Mouse (Mus musculus): ENCODE measurements at regions not wholly inside any gene's neighbourhood (a gene's known extent, or its start where the extent isn't known, plus 50 kb on each side); places are given as distances from the start of the nearest gene placed in this dataset.

- Histone ChIP-seq H3K4me2 (ENCODE audit: insufficient read depth, low read depth, poor library complexity, severe bottlenecking) (no peak overlapping the region), H3K27ac (ENCODE audit: insufficient read depth, low read depth) (no peak overlapping the region), H3K36me3 (replicated peaks in 1 of 2; ENCODE audit: control insufficient read depth in 1 of 2, insufficient read depth in 1 of 2, low read length in 1 of 2) (no peaks in the 10 kb centered on the region), H3K4me3 (replicated peaks in 1 of 3; ENCODE audit: low read depth in 2 of 3, low read length in 2 of 3, poor library complexity in 1 of 3) (no peak overlapping the region), H3K27me3 (replicated peaks) (no peaks in the 10 kb centered on the region), H3K79me2 (replicated peaks; ENCODE audit: control insufficient read depth, extremely low read depth, insufficient read depth, poor library complexity, severe bottlenecking) (no peaks in the 10 kb centered on the region), H3K9me3 (replicated peaks; ENCODE audit: low read length) (no peaks in the 10 kb centered on the region), H3K4me1 (ENCODE audit: control insufficient read depth in 1 of 2, insufficient read depth in 2 of 2) (peaks cover 5 to 16% of the 10 kb centered on the region in 2 experiments; a peak in 3 of 4 replicates), H3K9ac (ENCODE audit: insufficient read depth, low read depth) (no peak overlapping the region)
- TF ChIP-seq RAD21 (IDR thresholded peaks at IDR 0.05; ENCODE audit: low read depth, low read length) = peak; percentile 78
- 0 out of 2 replicates have a peak, but pooled peaks have one; percentile 15 for TF ChIP-seq TBP (conservative IDR thresholded peaks at IDR 0.05; ENCODE audit: low read depth, low read length)
- peak; percentile 93 for TF ChIP-seq SMC3 (IDR thresholded peaks at IDR 0.05; ENCODE audit: low read depth, low read length)
- no peak for TF ChIP-seq KAT2A (IDR thresholded peaks at IDR 0.05; ENCODE audit: insufficient replicate concordance, low read length)
- TF ChIP-seq CTCF (conservative IDR thresholded peaks at IDR 0.05 in 1 of 2, IDR thresholded peaks at IDR 0.05 in 1 of 2; ENCODE audit: low read depth in 2 of 2, low read length in 2 of 2) = peak; percentile 14 to 77; a peak in 2 of 4 replicates
- TF ChIP-seq ZC3H11A (IDR thresholded peaks at IDR 0.05; ENCODE audit: low read depth, low read length) = peak; percentile 57
- in situ Hi-C loops (cut with MboI; ENCODE audit: low pct_ligation_motif_present, low pct_unique_long_range_greater_than_20kb, low sequenced_read_pairs) (no loop called here), dilution Hi-C loops (cut with MboI; ENCODE audit: extremely low pct_ligation_motif_present, extremely low pct_unique_long_range_greater_than_20kb, low sequenced_read_pairs) (no loop called here)
- DNase-seq (ENCODE audit: extremely low read depth) = peak; percentile 55
Measured at GRCm38 (mm10) chr2:33957754-33958153, 70.0 kb upstream of the Mvb12b start.

GRCm38 (mm10) chr2:33944301-33944700, 56.6 kb upstream of the Mvb12b start:
- H3K4me3 ChIP-seq (replicated peaks in 1 of 3; ENCODE audit: low read depth in 2 of 3, low read length in 2 of 3, poor library complexity in 1 of 3) = no peak overlapping the region
- peak; percentile 52 for DNase-seq (ENCODE audit: extremely low read depth)

GRCm38 (mm10) chr2:33942085-33942484, 54.3 kb upstream of the Mvb12b start:
- peaks cover 5% of the 10 kb centered on the region for H3K9me3 ChIP-seq (replicated peaks; ENCODE audit: low read length)
- no peaks in the 10 kb centered on the region for H3K36me3 ChIP-seq (replicated peaks in 1 of 2; ENCODE audit: control insufficient read depth in 1 of 2, insufficient read depth in 1 of 2, low read length in 1 of 2)
- peaks cover 12 to 37% of the 10 kb centered on the region in 2 experiments for H3K4me1 ChIP-seq (ENCODE audit: control insufficient read depth in 1 of 2, insufficient read depth in 2 of 2)
- no peak overlapping the region for H3K4me2 ChIP-seq (ENCODE audit: insufficient read depth, low read depth, poor library complexity, severe bottlenecking)
- H3K27me3 ChIP-seq (replicated peaks) = peaks cover 2% of the 10 kb centered on the region
- H3K4me3 ChIP-seq (replicated peaks in 1 of 3; ENCODE audit: low read depth in 2 of 3, low read length in 2 of 3, poor library complexity in 1 of 3) = no peak overlapping the region
- in situ Hi-C loops (cut with MboI; ENCODE audit: low pct_ligation_motif_present, low pct_unique_long_range_greater_than_20kb, low sequenced_read_pairs) = no loop called here
- no peak for DNase-seq (ENCODE audit: extremely low read depth)
- dilution Hi-C loops (cut with MboI; ENCODE audit: extremely low pct_ligation_motif_present, extremely low pct_unique_long_range_greater_than_20kb, low sequenced_read_pairs) = no loop called here
- H3K27ac ChIP-seq (ENCODE audit: insufficient read depth, low read depth) = no peak overlapping the region
- H3K9ac ChIP-seq (ENCODE audit: insufficient read depth, low read depth) = no peak overlapping the region
- no peaks in the 10 kb centered on the region for H3K79me2 ChIP-seq (replicated peaks; ENCODE audit: control insufficient read depth, extremely low read depth, insufficient read depth, poor library complexity, severe bottlenecking)
- TF ChIP-seq CTCF (conservative IDR thresholded peaks at IDR 0.05 in 1 of 2, IDR thresholded peaks at IDR 0.05 in 1 of 2; ENCODE audit: low read depth in 2 of 2, low read length in 2 of 2) = no peak
- no peak for TF ChIP-seq RCOR1 (conservative IDR thresholded peaks at IDR 0.05; ENCODE audit: low read depth, low read length)
- TF ChIP-seq POLR2AphosphoS2 (IDR thresholded peaks at IDR 0.05; ENCODE audit: low read depth, low read length) = no peak
- no peak for TF ChIP-seq KAT2A (IDR thresholded peaks at IDR 0.05; ENCODE audit: insufficient replicate concordance, low read length)
- TF ChIP-seq NELFE (IDR thresholded peaks at IDR 0.05; ENCODE audit: low read depth, low read length) = no peak
- no peak for TF ChIP-seq ZNF384 (IDR thresholded peaks at IDR 0.05; ENCODE audit: low read depth, low read length)
- no peak for TF ChIP-seq ETS1 (conservative IDR thresholded peaks at IDR 0.05; ENCODE audit: low read depth, low read length)
- no peak for TF ChIP-seq RAD21 (IDR thresholded peaks at IDR 0.05; ENCODE audit: low read depth, low read length)
- no peak for TF ChIP-seq MAFK (IDR thresholded peaks at IDR 0.05; ENCODE audit: insufficient replicate concordance, low read length)
- no peak for TF ChIP-seq PAX5 (IDR thresholded peaks at IDR 0.05; ENCODE audit: low read length)
- TF ChIP-seq SMC3 (IDR thresholded peaks at IDR 0.05; ENCODE audit: low read depth, low read length) = no peak
- no peak for TF ChIP-seq MYC (IDR thresholded peaks at IDR 0.05; ENCODE audit: low read depth, low read length)
- TF ChIP-seq MAZ (IDR thresholded peaks at IDR 0.05; ENCODE audit: low read depth, low read length) = no peak

More at GRCm38 (mm10) chr2:33944301-33944700, 56.6 kb upstream of the Mvb12b start:
- Histone ChIP-seq H3K27ac (ENCODE audit: insufficient read depth, low read depth) (no peak overlapping the region), H3K27me3 (replicated peaks) (peaks cover 2% of the 10 kb centered on the region), H3K4me2 (ENCODE audit: insufficient read depth, low read depth, poor library complexity, severe bottlenecking) (no peak overlapping the region; the same call in 1 of the 2 replicates), H3K9ac (ENCODE audit: insufficient read depth, low read depth) (no peak overlapping the region), H3K9me3 (replicated peaks; ENCODE audit: low read length) (no peaks in the 10 kb centered on the region), H3K36me3 (replicated peaks in 1 of 2; ENCODE audit: control insufficient read depth in 1 of 2, insufficient read depth in 1 of 2, low read length in 1 of 2) (no peaks in the 10 kb centered on the region), H3K4me1 (ENCODE audit: control insufficient read depth in 1 of 2, insufficient read depth in 2 of 2) (peaks cover 12 to 37% of the 10 kb centered on the region in 2 experiments), H3K79me2 (replicated peaks; ENCODE audit: control insufficient read depth, extremely low read depth, insufficient read depth, poor library complexity, severe bottlenecking) (no peaks in the 10 kb centered on the region)
- TF ChIP-seq SIN3A (IDR thresholded peaks at IDR 0.05; ENCODE audit: low read length) (no peak), POLR2AphosphoS2 (IDR thresholded peaks at IDR 0.05; ENCODE audit: low read depth, low read length) (no peak), BHLHE40 (IDR thresholded peaks at IDR 0.05; ENCODE audit: low read depth, low read length) (no peak), IRF4 (IDR thresholded peaks at IDR 0.05; ENCODE audit: low read depth, low read length) (no peak), CHD1 (IDR thresholded peaks at IDR 0.05; ENCODE audit: low read depth, low read length) (no peak), ETS1 (conservative IDR thresholded peaks at IDR 0.05; ENCODE audit: low read depth, low read length) (no peak), MYC (IDR thresholded peaks at IDR 0.05; ENCODE audit: low read depth, low read length) (no peak), GABPA (IDR thresholded peaks at IDR 0.05; ENCODE audit: insufficient replicate concordance, low read depth, low read length) (no peak), HCFC1 (IDR thresholded peaks at IDR 0.05; ENCODE audit: low read depth, low read length) (no peak), CTCF (conservative IDR thresholded peaks at IDR 0.05 in 1 of 2, IDR thresholded peaks at IDR 0.05 in 1 of 2; ENCODE audit: low read depth in 2 of 2, low read length in 2 of 2) (no peak), SMC3 (IDR thresholded peaks at IDR 0.05; ENCODE audit: low read depth, low read length) (no peak), UBTF (IDR thresholded peaks at IDR 0.05; ENCODE audit: low read depth, low read length) (no peak), JUND (conservative IDR thresholded peaks at IDR 0.05; ENCODE audit: low read depth, low read length) (no peak), E2F4 (IDR thresholded peaks at IDR 0.05; ENCODE audit: insufficient replicate concordance, low read depth, low read length) (no peak), JUN (IDR thresholded peaks at IDR 0.05; ENCODE audit: insufficient read depth, low read depth, low read length) (no peak), NRF1 (IDR thresholded peaks at IDR 0.05; ENCODE audit: low read depth, low read length) (no peak), TCF12 (IDR thresholded peaks at IDR 0.05; ENCODE audit: low read depth, low read length) (no peak), ZMIZ1 (IDR thresholded peaks at IDR 0.05; ENCODE audit: low read depth, low read length) (no peak)
- in situ Hi-C loops (cut with MboI; ENCODE audit: low pct_ligation_motif_present, low pct_unique_long_range_greater_than_20kb, low sequenced_read_pairs) = no loop called here
- dilution Hi-C loops (cut with MboI; ENCODE audit: extremely low pct_ligation_motif_present, extremely low pct_unique_long_range_greater_than_20kb, low sequenced_read_pairs) = no loop called here
